Mouse (Mus musculus) lung, embryonic 15.5 days (tissue): ENCODE results near the gene Zfp334. TPM values are rescaled to one million over a fixed set of nuclear protein-coding genes. Genes with fewer than 3 reads are reported as not detected.
A peak's percentile ranks its signal among the peaks of the same experiment; 100 is the strongest.

Source experiments
- ATAC-seq: fragments of 200-750 bp; cut with Nextera tagmentation; 2 replicates; pipeline ENCODE4 v1.8.0; 2017; ENCODE audit warnings: moderate number of reproducible peaks, borderline replicate concordance; ENCODE audit not compliant: low FRiP score, low TSS enrichment; ENCODE audit errors: extremely low read depth
- H3K27ac ChIP-seq: fragments of 300-500 bp; sonication (generic); 2 replicates; pipeline ENCODE4 v1.5.1; 2015; ENCODE audit warnings: moderate library complexity, mild to moderate bottlenecking, inconsistent platforms
- H3K27me3 ChIP-seq: fragments of 300-500 bp; sonication (generic); 2 replicates; pipeline ENCODE4 v1.6.1; 2015; ENCODE audit warnings: inconsistent platforms
- H3K36me3 ChIP-seq: fragments of 300-500 bp; sonication (generic); 2 replicates; pipeline ENCODE4 v1.6.1; 2015; ENCODE audit warnings: inconsistent platforms
- H3K4me1 ChIP-seq: fragments of 300-500 bp; sonication (generic); 2 replicates; pipeline ENCODE4 v1.6.1; 2015; ENCODE audit warnings: inconsistent platforms
- H3K4me2 ChIP-seq: fragments of 300-500 bp; sonication (generic); 2 replicates; pipeline ENCODE4 v1.6.1; 2015; ENCODE audit warnings: inconsistent platforms, mild to moderate bottlenecking, moderate library complexity
- H3K4me3 ChIP-seq: fragments of 300-500 bp; sonication (generic); 2 replicates; pipeline ENCODE4 v1.5.1; 2015; ENCODE audit warnings: mild to moderate bottlenecking, inconsistent platforms
- H3K9ac ChIP-seq: fragments of 300-500 bp; sonication (generic); 2 replicates; pipeline ENCODE4 v1.6.1; 2015; ENCODE audit warnings: inconsistent platforms
- H3K9me3 ChIP-seq: fragments of 300-500 bp; sonication (generic); 2 replicates; pipeline ENCODE4 v1.6.1; 2016; ENCODE audit warnings: inconsistent platforms
- WGBS: fragments of 180-500 bp; shearing (Covaris S2); methylation state at CpG from one replicate; pipeline ENCODE4 v1.1.7; 2015; 5-methylcytosine and 5-hydroxymethylcytosine counted together
- polyA plus RNA-seq: library from polyadenylated mRNA; unstranded; fragments of >200 nt; fragmentation: Nextera tagmentation; extraction: Ambion mirVana; gene quantifications from 2 replicates; pipeline ENCODE4 v1.2.1, GENCODE M21; 2015

Zfp334 gene
- polyA plus RNA-seq, 1 experiment from 2014 or later, result 7.0 TPM

DNA sequence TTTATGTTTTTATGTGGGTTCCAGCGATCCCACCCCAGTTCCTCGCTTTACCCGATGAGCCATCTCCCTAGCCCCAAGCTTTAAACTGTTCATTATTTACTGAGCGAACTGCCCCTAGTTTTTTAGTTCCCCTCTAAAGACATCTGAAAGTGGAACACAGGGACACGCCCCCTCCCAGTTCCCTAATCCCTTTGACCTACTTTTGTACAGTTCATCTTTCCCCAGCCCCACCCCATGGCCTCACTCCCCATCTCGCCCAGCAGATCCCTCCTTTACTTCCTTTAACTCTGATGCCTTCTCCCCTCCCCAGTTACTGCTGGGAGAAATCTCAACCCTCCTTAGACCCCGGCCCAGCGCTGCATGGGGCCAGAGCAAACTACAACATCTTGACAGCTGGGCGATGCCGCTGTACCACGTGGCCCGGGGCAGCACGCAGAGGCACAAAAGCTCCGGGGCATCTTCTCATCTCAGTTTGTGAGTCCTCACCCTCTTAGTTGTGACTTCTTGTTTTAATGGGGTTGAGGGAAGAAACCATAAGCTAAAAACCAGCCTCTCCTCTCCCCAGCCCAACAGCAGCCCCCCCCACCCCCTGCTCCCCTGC is 55.3 kb downstream of the Zfp334 start:
- WGBS, result 51% methylated on average over 14 of the region's 14 CpGs
- Histone ChIP-seq H3K4me1 (no peaks in the 10 kb centered on the region), H3K4me2 (no peak overlapping the region), H3K36me3 (no peaks in the 10 kb centered on the region), H3K27ac (no peak overlapping the region), H3K9ac (no peak overlapping the region), H3K4me3 (no peak overlapping the region), H3K9me3 (no peaks in the 10 kb centered on the region), H3K27me3 (no peaks in the 10 kb centered on the region)
- no peak for ATAC-seq

DNA sequence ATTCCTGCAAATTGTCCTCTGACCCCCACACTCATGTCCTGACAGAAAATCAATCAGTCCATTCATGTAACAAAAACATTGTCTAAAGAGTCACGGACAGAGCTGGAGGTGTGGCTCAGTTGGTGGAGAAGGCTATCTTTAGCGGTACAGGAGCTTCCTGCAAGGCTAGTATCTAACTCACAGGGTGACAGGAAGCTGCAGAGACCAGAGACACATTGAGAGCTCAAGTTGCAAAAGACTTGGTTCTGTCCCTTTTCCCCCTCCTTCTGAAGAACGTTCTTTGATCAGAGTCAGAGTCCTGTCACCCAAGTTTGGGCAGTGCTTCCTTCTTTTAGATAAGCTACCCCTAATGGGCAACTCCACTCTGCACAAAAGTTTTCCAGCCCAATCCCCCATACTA is 58.4 kb downstream of the Zfp334 start:
- Histone ChIP-seq H3K27me3 (no peaks in the 10 kb centered on the region), H3K9ac (no peak overlapping the region), H3K4me1 (peaks cover 20% of the 10 kb centered on the region), H3K4me2 (no peak overlapping the region), H3K4me3 (no peak overlapping the region), H3K36me3 (no peaks in the 10 kb centered on the region), H3K27ac (no peak overlapping the region), H3K9me3 (no peaks in the 10 kb centered on the region)
- no peak for ATAC-seq
- whole genome bisulfite sequencing, result 10% methylated on average over 3 of the region's 3 CpGs

DNA sequence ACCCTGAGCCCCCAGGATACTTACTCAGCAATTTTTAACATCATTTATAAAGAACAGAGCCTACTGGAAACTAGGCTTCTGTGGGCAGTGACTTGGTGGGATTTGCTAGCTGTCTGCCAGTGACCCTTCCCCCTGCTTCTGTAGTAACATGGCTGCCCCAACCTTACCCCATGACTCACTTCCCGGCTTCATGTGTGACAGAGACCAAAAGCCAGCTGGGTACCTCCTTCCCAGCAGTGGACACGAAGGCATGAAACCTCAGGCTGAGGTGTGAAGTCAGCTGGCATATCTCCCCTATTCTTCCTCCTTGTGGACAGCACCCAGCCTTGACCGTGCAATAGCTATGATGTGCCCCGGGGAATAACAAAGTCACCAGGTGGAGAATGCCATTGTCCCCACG is 59.3 kb downstream of the Zfp334 start:
- H3K9me3 ChIP-seq, result no peaks in the 10 kb centered on the region
- H3K27me3 ChIP-seq, result no peaks in the 10 kb centered on the region
- no peak overlapping the region for H3K4me3 ChIP-seq
- H3K4me2 ChIP-seq, result no peak overlapping the region
- H3K4me1 ChIP-seq, result peaks cover 29% of the 10 kb centered on the region
- H3K36me3 ChIP-seq, result no peaks in the 10 kb centered on the region
- no peak overlapping the region for H3K9ac ChIP-seq
- H3K27ac ChIP-seq, result no peak overlapping the region
- WGBS, result 74% methylated on average over 5 of the region's 5 CpGs
- ATAC-seq, result no peak

DNA sequence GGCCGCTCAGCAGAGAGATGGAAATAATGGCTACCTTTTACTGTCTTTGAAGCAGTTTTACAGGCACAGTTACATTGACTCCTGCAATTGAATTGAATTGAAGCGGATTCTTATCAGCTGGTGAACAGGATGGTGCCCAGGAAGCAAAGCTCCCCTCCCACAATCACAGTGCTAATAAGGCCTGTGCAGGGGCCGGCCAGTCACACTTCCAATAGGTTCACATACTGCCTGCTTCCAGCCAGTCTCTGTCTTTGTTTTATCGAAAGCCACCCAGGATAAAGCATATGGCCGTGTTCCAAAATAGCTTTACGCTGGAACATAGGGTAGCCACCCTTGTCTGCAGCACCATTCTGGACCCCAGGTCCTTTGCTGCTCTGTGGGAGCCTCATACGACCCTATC is 60.7 kb downstream of the Zfp334 start:
- Histone ChIP-seq H3K4me2 (peak overlapping the region; percentile 92), H3K9ac (peak overlapping the region; percentile 59; the same call in 1 of the 2 replicates), H3K27me3 (no peaks in the 10 kb centered on the region), H3K9me3 (no peaks in the 10 kb centered on the region), H3K27ac (no peak overlapping the region), H3K4me1 (peaks cover 43% of the 10 kb centered on the region), H3K36me3 (no peaks in the 10 kb centered on the region), H3K4me3 (peak overlapping the region; percentile 92; the same call in 1 of the 2 replicates)
- no peak for ATAC-seq
- WGBS, result 38% methylated on average over 7 of the region's 7 CpGs

DNA sequence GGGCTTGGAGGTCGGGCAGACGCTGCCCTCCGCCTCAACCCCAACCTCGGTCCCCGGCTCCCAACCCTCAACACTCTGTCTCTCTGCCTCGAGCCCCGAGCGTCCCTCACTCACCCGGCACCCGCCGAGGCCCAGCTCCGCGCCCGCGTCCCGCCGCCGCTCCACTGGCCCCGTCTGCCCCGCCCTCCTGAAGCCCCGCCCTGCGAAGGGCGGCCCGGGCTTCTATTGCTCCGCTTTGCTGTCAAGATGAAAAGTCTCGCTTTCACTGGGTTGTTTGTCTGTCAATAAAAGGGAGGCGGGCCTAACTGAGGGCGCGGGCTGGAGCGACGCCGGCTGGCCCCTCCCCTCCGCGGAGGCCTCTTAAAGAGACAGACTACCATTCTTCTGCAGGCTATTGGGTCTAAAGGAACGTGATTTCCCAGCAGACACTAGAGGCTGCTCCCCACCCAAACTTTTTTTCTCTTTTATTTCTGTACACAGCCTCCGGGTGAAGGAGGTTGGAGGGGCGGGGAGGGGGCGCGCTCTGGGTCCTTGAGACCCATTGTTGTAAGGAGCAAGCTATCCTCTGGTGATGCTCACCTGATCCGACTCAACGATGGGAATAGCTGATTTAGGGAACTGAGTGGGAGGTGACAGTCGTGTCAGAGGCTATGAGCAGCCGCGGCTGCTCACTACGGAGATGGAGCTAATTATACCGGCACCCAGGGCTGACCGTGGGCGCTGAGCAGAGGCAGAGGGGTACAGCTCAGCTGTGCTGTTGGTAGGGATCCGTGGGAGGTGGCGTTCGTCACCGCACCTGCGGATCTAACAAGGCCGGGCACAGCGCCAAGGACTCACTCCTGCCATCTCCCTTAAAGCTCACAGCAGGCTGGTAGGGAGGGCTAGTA is 61.5 kb downstream of the Zfp334 start, which contains the start of gene Elmo2:
Gene Elmo2, minus strand, starts transcription at position 176 of the 887 bp plus-strand sequence.
- Histone ChIP-seq H3K4me1 (peaks cover 51% of the 10 kb centered on the region), H3K27ac (peak within 1 kb of the TSS; percentile 71), H3K9me3 (no peaks in the 10 kb centered on the region), H3K9ac (peak within 1 kb of the TSS; percentile 90), H3K27me3 (no peaks in the 10 kb centered on the region), H3K4me3 (peak within 1 kb of the TSS; percentile 92), H3K4me2 (peak within 1 kb of the TSS; percentile 92), H3K36me3 (no peaks in the 10 kb centered on the region)
- ATAC-seq, result peak; percentile 97
- WGBS, result 2% methylated on average over 51 of the region's 55 CpGs

DNA sequence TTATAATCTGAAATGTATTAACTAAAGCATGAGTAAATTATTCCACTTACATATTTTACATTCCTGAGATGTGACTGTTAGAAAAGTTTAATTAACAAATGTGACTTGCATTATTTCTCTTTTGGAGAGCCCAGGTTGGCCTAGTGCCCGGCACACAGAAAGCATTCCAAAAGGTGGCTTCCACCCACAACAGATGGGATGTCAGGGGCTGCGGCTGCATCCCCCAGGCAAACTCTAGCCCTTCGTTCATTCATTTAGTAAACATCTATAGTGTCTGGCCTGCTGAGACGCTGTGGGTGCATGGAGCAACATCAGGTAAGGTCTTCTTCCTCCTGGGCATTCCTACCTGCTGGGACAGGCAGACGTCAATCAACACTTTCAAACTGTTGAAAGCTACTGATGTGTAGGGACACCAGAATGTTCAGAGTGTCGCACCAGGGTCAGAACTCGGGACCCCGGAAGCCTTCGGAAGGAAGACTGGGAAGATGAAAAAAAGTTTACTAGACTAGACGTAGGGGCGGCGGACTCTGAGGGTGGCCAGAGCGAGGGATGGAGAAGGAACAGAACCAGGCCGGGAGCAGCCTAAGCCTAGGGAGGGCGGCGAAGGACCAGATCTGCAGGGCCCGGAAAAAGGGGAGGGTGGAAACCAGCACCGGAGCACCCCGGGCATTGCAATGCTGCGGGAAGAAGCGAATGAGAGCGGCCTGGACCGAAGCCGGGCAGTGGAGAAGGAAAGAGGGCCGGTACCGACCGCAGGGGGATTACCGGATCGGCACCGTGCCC is 62.3 kb downstream of the Zfp334 start:
- Histone ChIP-seq H3K27me3 (no peaks in the 10 kb centered on the region), H3K36me3 (no peaks in the 10 kb centered on the region), H3K9ac (peak overlapping the region; percentile 90), H3K9me3 (no peaks in the 10 kb centered on the region), H3K4me1 (peaks cover 60% of the 10 kb centered on the region), H3K27ac (peak overlapping the region; percentile 71), H3K4me3 (peak overlapping the region; percentile 92), H3K4me2 (peak overlapping the region; percentile 85)
- under 1% methylated on average over 27 of the region's 30 CpGs for whole genome bisulfite sequencing
- ATAC-seq, result peak; percentile 9; the same call in 1 of the 2 replicates

Other genes starting within 250 kb of the Zfp334 start
- 1.0 and 1.1 TPM in 2 replicates for gene Cdh22, start 153.4 kb downstream of the Zfp334 start, polyA plus RNA-seq
- gene Slc35c2, start 100.4 kb downstream of the Zfp334 start, polyA plus RNA-seq, result 48.0 and 48.7 TPM in 2 replicates
- gene Elmo2, start 61.8 kb downstream of the Zfp334 start, polyA plus RNA-seq, result 75.7 and 77.3 TPM in 2 replicates
- gene Zfp663, start 19.5 kb downstream of the Zfp334 start, polyA plus RNA-seq, result 1.1 and 2.2 TPM in 2 replicates
- gene Ocstamp, start 12.1 kb upstream of the Zfp334 start, polyA plus RNA-seq, result 0.06 TPM in 1 of 2 replicates, not detected in the other
- 0.42 and 0.57 TPM in 2 replicates for gene Slc13a3, start 85.0 kb upstream of the Zfp334 start, polyA plus RNA-seq
- 38.8 and 42.5 TPM in 2 replicates for gene Trp53rka, start 105.1 kb upstream of the Zfp334 start, polyA plus RNA-seq
- 12.3 and 12.5 TPM in 2 replicates for gene Slc2a10, start 115.5 kb upstream of the Zfp334 start, polyA plus RNA-seq
- 2.2 and 3.2 TPM in 2 replicates for gene Eya2, start 206.8 kb upstream of the Zfp334 start, polyA plus RNA-seq